In genomic region chr13:103119728-103120127, GRCm38 (mm10) we compare ENCODE assay signal across 16 mouse cellular contexts.
"Had no signal": no experiment of that assay in that cellular context is flagged by ENCODE, and none has a peak within 500 bp of the region (broad histone marks: within the 10 kb centered on the region; RNA-seq: fewer than 3 reads in every experiment).

No protein-coding gene starts in this region.

- H3K36me3 ChIP-seq: liver, embryonic 13.5 days; liver, embryonic 15.5 days; lung, embryonic 15.5 days; midbrain, embryonic 12.5 days; neural tube, embryonic 12.5 days; stomach, embryonic 15.5 days had no signal

- H3K27ac ChIP-seq: liver, embryonic 13.5 days; liver, embryonic 15.5 days; lung, embryonic 15.5 days; macrophage; neural tube, embryonic 12.5 days; stomach, embryonic 15.5 days; stomach, postnatal 0 days had no signal

- H3K4me3 ChIP-seq: liver, embryonic 13.5 days; liver, embryonic 15.5 days; lung, embryonic 15.5 days; megakaryocyte, embryonic 14.5 days; midbrain, embryonic 12.5 days; neural tube, embryonic 12.5 days; stomach, embryonic 15.5 days had no signal

- ATAC-seq: liver, postnatal 0 days had no signal

- H3K9me3 ChIP-seq: liver, embryonic 13.5 days; liver, embryonic 15.5 days; lung, embryonic 15.5 days; megakaryocyte, embryonic 14.5 days; midbrain, embryonic 12.5 days; neural tube, embryonic 12.5 days; stomach, embryonic 15.5 days had no signal

- H3K4me2 ChIP-seq: liver, embryonic 11.5 days; liver, embryonic 13.5 days; liver, embryonic 15.5 days; lung, embryonic 15.5 days; stomach, embryonic 15.5 days had no signal

- DNase-seq: liver, embryonic 13.5 days; liver, postnatal 0 days; midbrain, embryonic 14.5 days; right cerebral cortex, postnatal 14 days; thymus, adult 2 months; thymus, postnatal 25 days; thymus, postnatal 4 days had no signal

- H3K27me3 ChIP-seq: liver, embryonic 13.5 days; liver, embryonic 15.5 days; lung, embryonic 15.5 days; midbrain, embryonic 12.5 days; neural tube, embryonic 12.5 days; stomach, embryonic 15.5 days had no signal

- H3K4me1 ChIP-seq: liver, embryonic 13.5 days; liver, embryonic 15.5 days; megakaryocyte, embryonic 14.5 days; stomach, embryonic 15.5 days had no signal

- H3K9ac ChIP-seq: liver, embryonic 13.5 days; liver, embryonic 15.5 days; liver, postnatal 0 days; lung, embryonic 15.5 days; stomach, embryonic 15.5 days had no signal
